ENCODE assay signal across 9 mouse cellular contexts in the genomic region with DNA sequence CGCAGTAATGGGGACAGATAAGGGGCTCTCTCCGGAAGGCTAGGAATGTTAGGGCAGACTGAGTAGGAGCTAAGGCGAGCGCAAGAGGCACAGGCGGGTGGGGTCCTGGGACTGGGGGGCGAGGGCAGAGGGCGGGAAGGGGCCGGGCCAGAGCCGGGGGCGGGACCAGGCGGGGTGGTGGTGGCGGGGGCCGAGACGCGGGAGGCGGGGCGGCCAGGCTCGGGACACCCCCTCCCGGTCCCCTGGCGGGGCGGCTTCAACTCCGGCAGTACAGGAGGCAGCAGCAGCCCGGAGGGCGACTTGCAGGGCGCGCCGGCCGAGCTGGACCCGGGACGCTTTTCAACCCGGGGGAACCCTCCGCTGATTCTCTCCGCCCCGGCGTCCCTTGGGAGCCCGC. TPM values are rescaled to one million over a fixed set of nuclear protein-coding genes. Genes with fewer than 3 reads are reported as not detected.
DNase-seq lines count a peak whose midpoint lies in the region; ATAC-seq and TF ChIP-seq lines count a peak whose summit lies in the region.
"Had no signal": no experiment of that assay in that cellular context is flagged by ENCODE, and none has a peak within 500 bp of the region (broad histone marks: within the 10 kb centered on the region; RNA-seq: fewer than 3 reads in every experiment).

A gene (plus strand): TSS at position 253 of the 397 bp plus-strand sequence.

- no peaks in the 10 kb centered on the region for H3K36me3 ChIP-seq in liver, adult 2 months (ENCODE audit: control insufficient read depth, insufficient read depth, low read length)
- H3K36me3 ChIP-seq in neural tube, embryonic 12.5 days: no peaks in the 10 kb centered on the region
- H3K36me3 ChIP-seq: G1E had no signal

- peak in 1 of 2 experiments; percentile 33 for DNase-seq in layer of hippocampus, adult 18-20 months (ENCODE audit: low spot score in 2 of 2)
- DNase-seq in layer of hippocampus, adult 9-10 months (ENCODE audit: low spot score): no peak
- peak; percentile 84 for DNase-seq in embryo, embryonic 9.5 days (ENCODE audit: extremely low spot score)
- peak; percentile 57 to 59 for DNase-seq in heart, adult 9 months (ENCODE audit: low spot score in 2 of 2)
- DNase-seq in kidney, adult 8-10 months: peak; percentile 44 to 62
- no peak for DNase-seq in liver, adult 2 months (ENCODE audit: extremely low read depth, low read depth, low spot score)

- peaks cover 14% of the 10 kb centered on the region; the same call in 1 of the 2 replicates for H3K79me2 ChIP-seq in liver, adult 2 months (ENCODE audit: control insufficient read depth, insufficient read depth, low read length)

- peak within 1 kb of the TSS; percentile 64 for H3K27ac ChIP-seq in liver, adult 2 months (replicated peaks; ENCODE audit: insufficient read depth, low read depth, low read length)
- peak within 1 kb of the TSS; percentile 50 for H3K27ac ChIP-seq in neural tube, embryonic 12.5 days

- no peaks in the 10 kb centered on the region for H3K27me3 ChIP-seq in liver, adult 2 months (ENCODE audit: control insufficient read depth, insufficient read depth, low read length)
- no peaks in the 10 kb centered on the region for H3K27me3 ChIP-seq in neural tube, embryonic 12.5 days (replicated peaks)

- peak within 1 kb of the TSS; percentile 97 for H3K4me2 ChIP-seq in neural tube, embryonic 12.5 days (replicated peaks)

- ATAC-seq in neural tube, embryonic 12.5 days (ENCODE audit: low FRiP score, low read depth): peak; percentile 45
- ATAC-seq in erythroid progenitor cell, adult 5-6 weeks (replicated peaks; ENCODE audit: low FRiP score, poor library complexity, severe bottlenecking): no peak

- TF ChIP-seq CTCF in liver, adult 2 months (IDR thresholded peaks at IDR 0.05; ENCODE audit: low read depth, low read length): no peak

- peak within 1 kb of the TSS; percentile 97 for H3K4me3 ChIP-seq in liver, adult 2 months (ENCODE audit: insufficient read depth, low read depth, low read length)
- H3K4me3 ChIP-seq in neural tube, embryonic 12.5 days: peak within 1 kb of the TSS; percentile 72

- peaks cover 10% of the 10 kb centered on the region for H3K4me1 ChIP-seq in liver, adult 2 months (ENCODE audit: control insufficient read depth, insufficient read depth, low read length)
- H3K4me1 ChIP-seq in neural tube, embryonic 12.5 days: peaks cover 30% of the 10 kb centered on the region

- 4% methylated on average over 28 of the region's 36 CpGs for WGBS in liver, adult 2 months
- under 1% methylated on average over 35 of the region's 36 CpGs for WGBS in neural tube, embryonic 12.5 days

- H3K9me3 ChIP-seq in neural tube, embryonic 12.5 days: no peaks in the 10 kb centered on the region

- TF ChIP-seq POLR2A in liver, adult 2 months (IDR thresholded peaks at IDR 0.05; ENCODE audit: extremely low read depth, insufficient read depth, low read length): peak; percentile 79

- H3K9ac ChIP-seq in liver, adult 2 months (ENCODE audit: low read depth, low read length): peak within 1 kb of the TSS; percentile 87
- peak within 1 kb of the TSS; percentile 80 for H3K9ac ChIP-seq in neural tube, embryonic 12.5 days

RNA-seq across cellular contexts. Expression of the gene that starts here (rescaled TPM):
- 10 to 100 TPM; 27.2 to 31.2 TPM for total RNA-seq in layer of hippocampus, adult 18-20 months (2021)
- 13.8 and 14.7 TPM in 2 replicates for total RNA-seq in liver, adult 2 months (2014; rRNA removed)
- polyA plus RNA-seq in liver, adult 2 months (2012; rRNA removed): 5.1 and 6.0 TPM in 2 replicates
- 5.3 and 5.4 TPM in 2 replicates for polyA plus RNA-seq in neural tube, embryonic 12.5 days (2016; fragmentation: Nextera tagmentation; extraction: Ambion mirVana)
- 0.42 and 1.1 TPM in 2 replicates for total RNA-seq in erythroid progenitor cell, adult 5-6 weeks (2015; ENCODE audit: low replicate concordance)
- total RNA-seq in erythroid progenitor cell, adult 5-6 weeks (2017; ENCODE audit: low replicate concordance): 0.51 and 2.6 TPM in 2 replicates
- polyA plus RNA-seq: G1E had no signal

Comparison
In these comparisons a context has a peak if more than half of its experiments do, and no peak if none do; other contexts are left out.
1. DNase-seq: peak in embryo, embryonic 9.5 days (single experiment), heart, adult 9 months (2 of 2) and kidney, adult 8-10 months (2 of 2); none in layer of hippocampus, adult 9-10 months (single experiment) and liver, adult 2 months (single experiment).